Mouse (Mus musculus) thymus, postnatal 0 days (tissue): ENCODE data around the gene Dhcr24. TPM values are rescaled to one million over a fixed set of nuclear protein-coding genes. Genes with fewer than 3 reads are reported as not detected.

Experiments used
- DNase-seq: peaks from one replicate; pipeline ENCODE4 v3.0.0-alpha.2; 2015; ENCODE audit warnings: low spot score
- polyA plus RNA-seq: library from polyadenylated mRNA; unstranded; fragments of >200 nt; fragmentation: Nextera tagmentation; extraction: Ambion mirVana; gene quantifications from 2 replicates; pipeline ENCODE4 v1.2.1, GENCODE M21; 2015

Gene Dhcr24
- polyA plus RNA-seq, 1 experiment from 2014 or later = 7.2 TPM

DNA sequence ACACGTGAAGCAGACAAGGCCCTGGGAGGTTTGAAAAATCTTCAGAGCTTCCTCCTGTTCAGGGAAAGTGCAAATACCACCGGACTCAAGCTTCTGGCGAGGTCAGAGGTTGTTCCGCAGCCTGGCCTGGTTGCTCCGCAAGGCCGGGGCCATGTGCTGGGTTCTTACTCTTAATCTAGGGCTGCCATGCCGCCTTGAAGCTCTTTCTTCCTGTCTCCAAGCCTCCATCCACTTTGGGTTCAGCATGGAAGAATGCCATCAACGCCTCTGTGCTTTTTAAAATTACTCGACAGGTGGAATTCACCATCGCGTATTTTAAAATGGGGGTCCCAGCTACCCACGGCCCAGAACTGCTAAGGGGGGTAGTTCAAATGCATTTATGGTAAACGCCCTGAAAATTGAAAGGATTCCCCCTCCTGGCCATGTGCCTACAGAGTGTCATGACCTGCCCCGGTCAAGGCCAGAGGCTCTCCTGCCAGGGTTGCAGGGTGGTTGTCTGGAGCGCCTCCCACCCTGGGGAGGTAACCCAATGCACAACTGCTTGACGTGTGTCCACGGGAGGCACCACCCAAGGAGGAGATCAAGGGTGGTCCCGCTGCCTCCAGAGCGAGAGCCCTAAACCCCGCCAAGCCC is 509 bp upstream of the Dhcr24 start:
- no peak for DNase-seq

DNA sequence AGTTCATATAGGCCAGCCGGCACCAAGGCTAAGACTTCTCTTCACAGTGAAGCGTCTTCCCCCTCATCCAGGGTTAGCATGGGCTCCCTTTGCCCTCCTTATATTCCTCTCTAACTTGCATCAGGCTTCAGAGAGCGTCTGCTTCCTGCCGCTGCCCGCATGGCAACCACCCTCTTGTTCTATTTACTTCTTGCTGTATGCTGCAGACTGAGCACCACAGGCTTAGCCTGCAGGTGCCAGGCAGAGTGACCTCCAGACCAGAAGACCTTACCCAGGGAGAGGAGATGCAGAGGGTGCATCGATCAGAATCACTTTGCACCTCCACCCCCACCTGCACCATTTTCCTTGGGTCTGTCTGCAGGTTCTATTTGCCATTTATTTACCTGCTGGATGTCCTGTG is 1.2 kb downstream of the Dhcr24 start:
- peak; percentile 25 for DNase-seq

DNA sequence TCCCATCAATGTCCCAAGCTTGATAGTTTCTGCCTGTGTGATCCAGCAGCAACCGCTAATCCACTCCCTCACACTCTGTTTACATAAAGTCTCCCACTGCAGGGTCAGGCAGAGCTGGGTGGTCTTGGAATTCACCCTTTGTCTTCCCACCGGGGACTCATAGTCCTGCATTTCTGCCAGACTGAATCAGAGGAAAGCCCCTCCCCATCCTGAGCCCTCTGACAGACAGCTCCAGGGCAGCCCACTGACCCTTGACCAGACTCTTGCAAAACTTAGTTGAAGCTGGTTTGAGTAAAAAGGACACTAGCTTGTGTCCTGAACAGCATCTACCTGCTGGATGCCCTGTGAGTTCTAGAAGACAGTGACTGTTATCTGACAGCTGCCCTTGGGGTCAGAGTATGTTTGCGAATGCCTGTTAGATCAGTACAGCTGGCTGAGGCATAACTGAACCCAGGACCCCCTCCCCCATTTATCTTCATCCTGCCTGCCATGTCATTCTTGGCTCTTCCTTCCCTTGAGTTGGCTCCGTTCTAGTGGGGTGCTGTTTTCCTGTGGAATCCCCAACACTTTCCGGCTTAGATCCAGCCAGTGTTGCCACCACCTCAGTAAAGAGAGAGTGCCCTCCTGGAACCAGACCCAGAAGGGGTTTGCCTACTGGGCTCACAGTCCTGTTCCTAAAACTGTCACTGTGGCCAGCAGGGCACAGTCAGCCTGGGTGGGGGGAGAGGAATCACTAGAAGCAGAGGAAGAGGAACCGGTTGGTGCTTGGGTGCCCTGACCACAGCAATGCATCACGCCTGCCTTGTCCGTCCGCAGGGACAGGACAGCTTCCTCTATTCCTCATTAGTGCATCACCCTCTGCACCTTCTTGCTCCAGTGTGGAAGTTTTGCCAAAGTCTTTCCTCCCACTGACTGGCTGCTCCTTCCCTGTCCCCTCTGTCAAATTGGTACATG is 2.3 kb downstream of the Dhcr24 start:
- DNase-seq = no peak

DNA sequence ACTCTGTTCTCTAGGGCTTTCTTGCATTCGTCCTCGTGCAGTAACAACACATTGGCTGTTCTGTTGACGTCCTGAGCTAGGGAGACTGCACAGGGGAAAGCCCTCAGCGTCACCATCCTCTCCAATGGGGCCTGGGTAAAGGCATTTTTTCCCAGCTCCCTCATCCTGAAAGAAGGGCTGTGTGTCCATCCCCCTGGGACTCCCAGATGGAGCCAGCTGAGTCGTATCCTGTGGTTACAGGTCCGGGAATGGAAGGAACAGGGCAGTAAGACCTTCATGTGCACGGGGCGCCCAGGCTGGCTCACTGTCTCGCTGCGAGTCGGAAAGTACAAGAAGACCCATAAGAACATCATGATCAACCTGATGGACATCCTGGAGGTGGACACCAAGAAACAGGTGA is 3.3 kb downstream of the Dhcr24 start:
- DNase-seq = no peak

DNA sequence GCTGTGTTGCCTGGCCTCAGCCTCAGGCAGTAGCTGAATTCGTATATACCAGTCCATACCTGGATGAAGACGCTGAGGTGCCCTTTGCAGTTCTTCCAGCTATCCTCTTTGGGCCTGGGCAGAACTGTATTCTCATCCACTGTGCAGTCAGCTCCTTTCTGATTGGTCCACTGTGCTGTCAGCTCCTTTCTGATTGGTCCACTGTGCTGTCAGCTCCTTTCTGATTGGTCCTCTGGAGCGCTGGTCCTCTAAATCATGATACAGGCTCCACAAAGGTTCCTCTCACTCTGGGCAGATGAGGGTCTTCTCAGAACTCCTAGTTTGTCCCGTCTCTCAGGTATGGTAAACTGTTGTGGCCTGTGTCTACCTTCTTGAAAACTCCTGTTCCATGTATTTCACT is 8.8 kb downstream of the Dhcr24 start:
- DNase-seq = no peak

DNA sequence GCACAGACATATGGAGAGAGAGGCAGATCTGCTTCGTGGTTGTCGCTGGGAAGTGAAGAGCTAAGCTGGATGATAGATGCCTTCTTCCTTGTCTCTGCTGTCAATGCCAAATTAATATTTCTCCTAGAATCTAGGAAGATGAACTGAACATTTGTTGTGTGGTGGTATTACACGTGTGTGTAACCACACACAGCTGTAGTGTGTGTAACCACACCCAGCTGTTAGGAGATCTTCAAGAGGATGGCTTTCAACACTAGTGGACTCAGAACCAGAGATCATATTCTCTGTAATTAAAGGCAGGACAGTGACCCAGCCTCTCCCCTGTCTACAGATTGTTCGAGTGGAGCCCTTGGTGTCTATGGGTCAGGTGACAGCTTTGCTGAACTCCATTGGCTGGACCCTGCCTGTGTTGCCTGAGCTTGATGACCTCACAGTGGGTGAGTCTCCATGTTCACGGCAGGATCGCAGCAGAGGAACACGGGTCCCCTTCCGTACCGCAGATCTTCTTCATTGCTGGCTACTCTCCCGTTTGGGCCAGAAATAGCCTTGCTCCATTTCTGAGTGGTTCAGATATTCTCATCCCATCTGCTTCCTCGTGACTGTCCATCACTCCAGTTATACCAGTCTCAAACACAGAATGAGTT is 10.4 kb downstream of the Dhcr24 start:
- DNase-seq = no peak

DNA sequence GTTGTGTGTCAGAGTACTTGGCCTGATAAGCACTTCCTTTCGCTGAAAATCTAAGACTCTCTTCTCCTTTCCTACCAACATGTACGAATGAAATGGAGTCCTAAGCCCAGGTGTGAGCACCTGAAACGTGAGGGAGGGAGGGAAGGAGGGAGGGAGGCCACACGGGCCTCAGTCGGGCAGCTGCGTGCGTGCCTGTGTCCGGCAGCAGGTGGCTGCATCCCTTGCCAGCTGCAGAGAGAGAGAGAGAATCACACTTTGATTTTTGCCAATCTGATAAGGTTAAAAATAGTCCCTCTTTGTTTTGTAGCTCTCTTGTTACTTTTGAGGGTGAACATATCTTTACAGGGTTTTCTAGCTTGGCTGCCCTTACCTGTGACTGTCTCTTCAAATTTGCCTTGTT is 14.2 kb downstream of the Dhcr24 start:
- DNase-seq = no peak

DNA sequence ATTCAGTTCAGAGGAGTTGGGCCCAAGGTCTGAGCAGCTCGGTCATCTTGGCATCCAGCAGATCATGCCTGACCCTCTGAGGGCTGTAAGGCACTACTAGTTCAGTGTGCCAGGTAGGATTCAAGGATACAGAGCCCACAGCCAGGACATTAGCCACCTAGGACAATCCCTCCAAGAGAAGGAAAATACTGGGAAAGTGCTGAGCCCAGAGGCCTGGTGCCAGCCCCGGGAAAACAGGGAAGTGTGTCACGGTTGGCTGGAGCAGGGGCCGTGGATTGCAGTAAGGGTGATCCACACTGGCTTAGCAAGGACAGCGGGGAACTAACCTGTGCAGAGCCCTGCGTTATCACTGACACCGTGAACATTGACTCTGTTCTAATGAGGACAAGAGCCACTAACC is 16.7 kb downstream of the Dhcr24 start:
- DNase-seq = no peak

DNA sequence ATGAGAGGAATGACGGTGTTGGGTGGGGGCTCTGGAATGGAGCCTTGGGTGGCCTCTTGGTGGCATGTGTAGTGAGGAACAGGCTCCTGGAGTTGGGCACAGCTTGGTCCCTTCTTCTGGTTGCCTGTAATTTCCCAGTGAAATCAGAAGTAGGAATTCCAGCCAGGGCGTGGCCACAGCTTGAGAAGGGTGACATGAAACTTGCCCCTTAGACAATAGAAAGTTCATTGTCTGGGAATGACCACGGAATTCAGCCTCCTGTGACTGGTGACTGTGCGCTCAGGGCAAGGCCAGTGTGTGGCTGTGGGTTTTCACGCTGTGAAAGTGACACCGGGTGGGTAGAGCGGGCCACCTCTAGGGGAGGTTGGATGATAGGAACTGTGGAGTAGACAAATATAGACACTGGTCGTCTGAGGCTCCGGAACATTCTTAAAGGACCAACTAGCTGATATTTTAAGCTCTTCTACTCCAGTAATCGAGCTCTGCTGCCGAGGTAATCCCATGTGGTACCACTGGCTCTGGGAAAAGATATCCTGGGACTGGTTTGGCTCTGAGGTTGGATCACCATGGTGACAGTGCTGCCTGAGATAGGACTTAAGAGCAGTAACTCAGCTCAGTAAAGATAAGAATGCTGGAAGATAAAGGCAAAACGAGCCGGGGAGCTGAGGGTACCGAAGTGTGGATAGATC is 20.5 kb downstream of the Dhcr24 start:
- DNase-seq = no peak

DNA sequence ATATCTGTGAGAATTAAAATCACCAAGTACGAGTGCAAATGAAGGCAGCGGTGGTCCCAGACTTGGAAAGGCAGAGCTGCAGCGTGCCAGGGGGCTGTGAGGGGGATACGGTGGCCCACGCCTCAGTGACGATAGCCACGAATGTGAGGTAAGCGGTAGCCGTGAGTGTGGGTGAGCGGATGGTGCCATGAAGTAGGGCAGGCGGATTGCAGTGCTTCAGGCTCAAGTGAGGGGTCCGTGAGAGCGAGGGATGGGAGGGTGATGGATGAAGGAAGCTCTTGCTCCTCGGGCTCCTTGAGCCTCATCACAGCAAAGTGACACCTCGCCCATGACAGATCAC is 21.0 kb downstream of the Dhcr24 start:
- no peak for DNase-seq

DNA sequence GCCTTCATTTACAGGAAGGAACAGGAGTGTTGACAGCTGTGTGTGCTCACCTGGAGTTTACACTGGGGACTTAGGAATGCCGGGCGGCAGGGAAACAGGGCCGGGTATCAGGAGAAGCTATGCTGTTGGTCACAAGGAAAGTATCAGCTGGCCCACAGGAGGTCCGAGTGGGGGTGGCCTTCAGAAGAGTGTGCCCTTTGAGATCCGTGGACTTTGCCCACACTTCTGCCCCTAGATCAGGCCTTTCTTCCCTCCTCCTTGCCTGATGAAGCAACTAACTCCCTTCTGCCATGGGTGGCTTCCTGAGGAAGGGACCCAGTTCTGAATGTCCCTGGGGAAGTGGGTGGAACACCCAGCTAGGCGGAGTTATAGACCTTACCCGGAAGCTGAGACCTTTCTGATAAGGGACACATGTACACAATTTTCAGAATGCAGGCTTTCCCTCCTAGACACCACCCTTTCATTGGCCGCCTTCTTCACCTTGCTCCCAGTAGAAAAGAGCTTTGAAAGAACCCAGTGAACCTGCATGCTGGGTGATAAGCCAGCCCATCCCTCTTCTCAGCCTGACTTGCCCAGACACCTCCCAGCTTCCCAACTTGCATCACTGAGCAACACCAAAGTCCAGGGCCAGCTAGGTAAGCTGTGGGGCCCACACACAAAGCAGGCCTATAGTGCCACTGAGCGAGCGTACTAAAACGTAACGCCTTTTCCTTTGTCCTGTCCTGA is 21.8 kb downstream of the Dhcr24 start:
- DNase-seq = no peak

DNA sequence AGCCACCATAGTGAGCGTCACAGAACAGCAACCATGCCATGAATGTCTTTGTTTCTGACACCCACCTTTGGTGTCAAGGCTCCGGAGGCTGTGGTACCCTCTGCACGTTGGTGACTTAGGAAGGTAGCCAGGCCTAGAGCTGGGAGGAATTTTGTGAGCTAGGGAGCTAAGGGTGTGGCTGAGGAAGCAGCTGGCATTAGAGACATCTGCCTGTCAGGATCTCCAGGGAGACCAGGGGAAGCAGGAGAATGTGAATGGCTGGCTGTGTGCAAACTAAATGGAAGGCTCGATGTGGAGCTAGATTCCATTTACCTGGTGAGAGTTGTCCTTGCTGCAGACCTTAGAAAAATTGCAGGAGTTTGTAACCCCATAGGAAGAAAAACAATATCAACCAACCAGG is 23.8 kb downstream of the Dhcr24 start:
- no peak for DNase-seq

DNA sequence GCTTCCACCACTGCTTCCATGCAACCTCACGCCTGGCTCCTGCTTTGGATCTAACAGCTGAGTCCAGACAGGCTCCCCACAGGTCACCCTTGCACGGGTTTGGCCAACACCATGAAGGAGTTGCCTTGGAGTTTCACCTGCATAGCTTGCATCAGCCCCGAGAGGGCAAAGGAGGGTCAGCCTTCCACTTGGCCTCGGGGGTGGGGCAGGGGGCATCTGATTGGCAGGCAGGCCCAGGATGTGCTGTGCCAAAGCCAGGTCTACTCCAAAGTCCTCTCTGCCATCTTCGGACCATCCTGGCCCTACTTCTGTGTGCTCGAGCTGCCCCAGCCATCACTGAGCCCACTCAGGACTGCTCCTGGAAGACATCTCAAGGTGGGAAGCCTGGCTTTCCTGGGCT is 26.2 kb downstream of the Dhcr24 start:
- DNase-seq = no peak

DNA sequence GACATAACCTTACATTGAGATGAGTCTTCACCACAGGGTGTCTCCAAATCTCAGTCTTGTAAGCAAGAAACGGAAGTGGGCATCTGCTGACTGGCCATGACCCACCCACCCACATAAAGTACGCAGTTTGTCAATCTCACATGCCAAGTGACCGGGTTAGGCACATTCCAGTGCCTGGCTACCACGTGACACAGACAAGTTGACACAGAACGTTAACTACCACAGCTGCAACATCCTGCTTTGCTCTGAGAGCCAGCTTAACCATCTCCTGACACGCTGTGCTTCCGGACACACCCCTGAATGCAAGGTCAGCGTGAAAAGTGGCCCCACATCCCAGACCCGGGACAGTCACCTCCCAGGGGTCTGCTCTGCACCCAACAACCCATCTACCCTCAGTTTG is 29.3 kb downstream of the Dhcr24 start:
- DNase-seq = peak; percentile 37

DNA sequence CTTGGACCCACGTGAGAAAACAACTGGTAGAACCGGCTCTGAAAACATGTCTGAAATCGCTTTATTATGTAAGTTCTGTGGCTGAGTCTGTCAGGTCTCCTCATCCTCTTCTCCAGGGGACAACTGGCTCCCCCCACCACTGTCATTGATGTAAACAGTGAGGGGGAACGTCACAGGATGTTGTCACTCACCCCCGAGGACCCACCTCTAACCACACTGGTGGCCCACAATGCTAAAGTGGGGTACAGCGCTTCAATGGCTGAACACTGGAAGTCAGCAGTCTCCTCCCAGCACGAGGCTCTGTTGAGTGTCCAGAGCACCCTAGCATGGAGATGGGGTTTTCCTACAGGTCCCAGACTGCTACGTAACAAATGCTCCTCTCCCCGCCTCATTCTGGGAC is 30.0 kb downstream of the Dhcr24 start:
- peak; percentile 57 for DNase-seq

DNA sequence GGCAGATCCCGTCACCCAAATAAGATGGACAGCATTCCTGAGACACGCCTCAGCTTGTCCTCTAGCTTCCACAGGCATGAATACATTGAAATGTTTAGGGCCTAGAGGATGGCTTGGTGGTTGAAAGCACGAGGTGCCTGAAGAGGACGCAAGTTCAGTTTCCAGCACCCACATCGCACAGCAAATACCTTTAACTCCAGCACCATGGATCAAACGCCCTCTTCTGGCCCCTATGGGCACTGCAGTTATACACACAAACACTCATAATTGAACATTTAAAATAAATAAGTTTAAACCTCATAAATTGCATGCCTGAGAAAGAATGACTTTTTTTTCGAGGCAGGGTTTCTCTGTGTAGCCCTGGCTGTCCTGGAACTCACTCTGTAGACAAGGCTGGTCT is 32.8 kb downstream of the Dhcr24 start:
- DNase-seq = peak; percentile 15

DNA sequence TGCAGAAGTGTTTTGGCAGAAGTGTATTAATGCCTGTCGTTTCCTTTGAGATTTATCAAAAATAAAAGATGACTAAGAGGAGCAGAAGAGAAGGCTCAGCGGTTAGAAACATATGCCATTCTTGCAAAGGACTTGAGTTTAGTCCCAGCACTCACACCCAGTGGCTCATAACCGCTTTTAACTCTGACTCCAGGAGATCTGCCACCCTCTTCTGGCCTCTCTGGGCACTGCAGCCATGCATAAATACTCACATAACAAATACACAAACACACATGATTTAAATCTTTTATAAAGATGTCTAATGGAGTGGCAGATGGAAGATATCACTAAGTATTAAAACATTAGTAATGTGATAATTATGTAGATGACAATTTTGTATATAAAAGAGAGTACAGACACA is 35.4 kb downstream of the Dhcr24 start:
- DNase-seq = no peak

DNA sequence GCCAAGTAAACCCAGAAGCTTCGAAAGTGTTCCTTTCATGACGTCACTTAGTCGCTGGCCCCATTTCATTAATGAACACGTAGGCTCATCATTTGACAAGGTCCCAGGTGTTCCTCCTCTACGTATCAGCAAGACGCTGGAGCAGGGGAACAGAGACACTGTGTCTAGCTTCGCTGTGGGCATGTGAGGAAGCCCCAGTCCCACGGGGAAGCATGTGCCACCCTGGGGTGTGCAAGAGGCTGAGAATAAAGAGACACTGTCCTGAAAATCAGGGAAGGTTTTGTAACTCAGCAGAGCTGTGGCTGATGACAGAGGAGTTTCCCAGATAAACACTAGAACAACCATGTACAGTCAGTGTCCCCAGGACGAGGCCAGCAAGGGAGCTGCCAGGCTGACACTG is 36.2 kb downstream of the Dhcr24 start:
- no peak for DNase-seq

DNA sequence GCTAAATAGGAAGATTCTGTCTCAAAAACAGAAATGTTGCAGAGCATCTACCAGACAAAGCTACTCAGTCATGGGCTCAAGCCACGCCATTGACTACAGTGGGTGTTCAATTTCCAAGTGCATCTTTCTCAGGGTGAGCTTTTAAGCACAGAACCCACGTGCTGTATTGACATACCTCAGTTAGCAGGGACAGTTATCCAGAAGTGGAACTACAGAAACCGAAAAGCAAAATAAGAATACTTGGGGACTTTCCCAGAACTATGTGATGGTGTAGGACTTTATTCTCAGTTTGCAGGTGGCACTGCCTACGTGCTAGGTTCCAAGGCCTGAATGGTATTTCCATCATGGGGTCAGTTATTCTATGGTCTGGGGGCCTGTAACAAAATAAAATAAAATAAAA is 36.9 kb downstream of the Dhcr24 start:
- no peak for DNase-seq

DNA sequence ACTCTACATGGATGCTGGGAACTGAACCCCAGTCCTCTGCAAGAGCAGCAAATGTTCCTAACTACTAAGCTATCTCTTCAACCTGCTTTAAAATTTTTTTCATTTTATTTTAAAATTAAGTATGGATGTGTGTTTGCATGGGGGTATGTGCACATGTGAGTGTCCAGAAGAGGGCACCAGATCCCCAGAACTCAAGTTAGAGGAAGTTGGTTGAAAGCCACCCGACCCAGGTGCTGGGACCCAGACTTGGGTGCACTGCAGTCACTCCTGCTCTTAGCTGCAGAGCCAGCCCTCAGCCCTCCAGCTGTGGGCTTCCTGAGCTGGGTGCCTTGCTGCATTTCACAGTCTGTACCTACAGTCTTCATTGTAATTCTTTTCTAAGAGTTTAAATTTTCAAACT is 38.6 kb downstream of the Dhcr24 start:
- DNase-seq = peak; percentile 27

DNA sequence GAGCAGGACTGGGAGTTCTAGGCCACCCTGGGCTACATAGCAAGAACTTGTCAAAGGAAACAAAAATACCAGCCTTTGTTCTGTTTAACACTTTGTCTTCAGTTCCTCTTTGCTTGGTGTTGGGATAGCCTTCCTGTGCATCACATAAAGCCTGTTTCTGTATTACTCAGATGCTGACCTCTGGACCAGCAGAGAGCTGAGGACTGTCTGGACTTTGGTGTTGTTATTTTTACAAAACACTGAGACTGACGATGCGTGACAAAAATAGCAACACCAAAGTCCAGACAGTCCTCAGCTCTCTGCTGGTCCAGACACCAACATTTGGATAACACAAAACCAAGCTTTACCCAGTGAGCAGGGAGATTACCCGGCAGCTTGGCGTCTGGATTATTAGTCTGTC is 39.9 kb downstream of the Dhcr24 start:
- DNase-seq = no peak
